Mouse (Mus musculus): ENCODE data around the gene Ndrg3.

GRCm38 (mm10) chr2:157036400-157036799 lies 44.5 kb upstream of the Ndrg3 start:
- TF ChIP-seq CTCF (IDR thresholded peaks at IDR 0.05; ENCODE audit: control insufficient read depth, insufficient read depth, insufficient read length): no peak
- TF ChIP-seq MAX (IDR thresholded peaks at IDR 0.05): no peak
- no peak for TF ChIP-seq MYOD1 (IDR thresholded peaks at IDR 0.05; ENCODE audit: control insufficient read depth, insufficient read length, low read depth)
